Mouse (Mus musculus) cerebellum, postnatal 36 days (tissue): ENCODE data around the gene Dlg4.
"Not testable (repeated sequence)": the region's sequence is repeated elsewhere in the genome, so short reads cannot be mapped to it uniquely, and the experiment has no call there.

Experiments used
- DNase-seq, 2 experiments: peaks; one replicate each; pipeline ENCODE4 v3.0.0; 2021 to 2022; ENCODE audit warnings: mixed read lengths in 2 of 2

Dlg4 gene

DNA sequence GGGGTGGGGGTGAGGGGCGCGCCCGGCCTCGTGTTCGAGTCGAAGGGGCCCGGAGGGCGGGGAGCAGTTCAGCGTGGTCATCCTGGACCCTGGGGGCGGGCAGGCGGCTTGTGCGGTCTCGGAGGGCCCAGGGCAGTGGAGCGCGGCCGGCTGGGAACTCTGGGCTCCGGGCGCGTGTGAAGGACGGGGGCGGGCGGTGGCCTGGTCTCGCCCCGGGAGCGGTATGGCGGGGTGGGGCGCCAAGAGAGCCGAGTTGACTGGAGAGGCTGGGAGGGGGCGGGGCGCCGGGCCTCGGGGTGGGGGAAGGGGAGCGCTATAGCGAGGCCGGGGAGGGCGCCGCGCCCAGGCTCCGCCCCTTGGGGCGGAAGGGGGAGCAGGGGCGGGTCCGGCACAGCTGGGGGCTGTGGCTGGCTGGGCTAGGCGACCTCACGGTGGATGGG, 19.7 kb upstream of the Dlg4 start:
- DNase-seq: peak; percentile 67 to 81

DNA sequence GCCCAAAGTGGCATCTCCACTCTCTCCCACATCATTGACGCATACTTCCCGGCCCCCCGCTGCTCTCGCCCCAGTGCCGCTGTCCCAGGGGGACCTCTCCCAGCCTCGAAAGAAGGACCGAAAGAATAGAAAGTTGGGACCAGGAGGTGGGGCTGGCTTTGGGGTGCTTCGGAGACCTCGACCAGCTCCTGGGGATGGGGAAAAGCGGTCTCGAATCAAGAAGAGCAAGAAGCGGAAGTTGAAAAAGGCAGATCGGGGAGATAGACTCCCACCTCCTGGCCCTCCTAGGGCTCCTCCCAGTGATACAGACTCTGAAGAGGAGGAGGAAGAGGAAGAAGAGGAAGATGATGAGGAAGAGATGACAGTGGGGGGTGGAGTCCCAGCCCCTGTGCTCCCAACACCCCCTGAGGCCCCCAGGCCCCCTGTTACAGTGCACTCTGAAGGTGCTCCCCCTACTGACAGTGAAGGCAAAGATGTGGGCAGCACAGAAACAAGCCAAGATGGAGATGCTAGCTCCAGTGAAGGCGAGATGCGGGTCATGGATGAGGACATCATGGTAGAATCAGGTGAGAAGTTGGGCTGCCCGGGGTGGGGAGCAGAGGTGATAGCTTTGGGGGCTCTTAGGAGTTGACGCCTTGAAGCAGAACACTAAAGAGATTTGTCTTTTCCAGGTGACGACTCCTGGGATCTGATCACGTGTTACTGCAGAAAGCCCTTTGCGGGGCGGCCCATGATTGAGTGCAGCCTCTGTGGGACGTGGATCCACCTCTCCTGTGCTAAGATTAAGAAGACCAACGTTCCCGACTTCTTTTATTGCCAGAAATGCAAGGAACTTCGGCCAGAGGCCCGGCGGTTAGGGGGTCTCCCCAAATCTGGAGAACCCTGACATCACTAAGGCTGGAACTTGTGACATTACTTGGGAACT, 17.9 kb upstream of the Dlg4 start:
- DNase-seq: no peak

DNA sequence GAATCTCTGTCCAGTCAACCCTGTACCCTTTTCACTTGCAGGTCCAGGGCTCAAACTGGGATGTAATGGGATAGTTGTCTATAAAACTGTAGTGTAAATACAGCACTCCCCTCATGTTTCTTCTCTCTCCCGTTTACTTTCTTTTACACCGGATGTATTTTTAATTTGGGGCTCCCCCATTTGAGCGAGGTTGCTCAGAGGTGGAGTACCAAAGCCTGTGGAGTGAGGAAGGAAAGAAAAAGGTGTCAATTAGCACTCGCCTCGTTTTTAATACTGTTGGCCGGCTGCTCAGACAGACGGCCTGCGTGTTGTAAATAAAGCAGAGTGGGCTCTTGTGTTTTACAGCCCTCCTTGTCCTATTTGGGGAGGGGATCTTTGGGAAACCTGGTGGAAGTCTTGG, 17.1 kb upstream of the Dlg4 start:
- no peak for DNase-seq

DNA sequence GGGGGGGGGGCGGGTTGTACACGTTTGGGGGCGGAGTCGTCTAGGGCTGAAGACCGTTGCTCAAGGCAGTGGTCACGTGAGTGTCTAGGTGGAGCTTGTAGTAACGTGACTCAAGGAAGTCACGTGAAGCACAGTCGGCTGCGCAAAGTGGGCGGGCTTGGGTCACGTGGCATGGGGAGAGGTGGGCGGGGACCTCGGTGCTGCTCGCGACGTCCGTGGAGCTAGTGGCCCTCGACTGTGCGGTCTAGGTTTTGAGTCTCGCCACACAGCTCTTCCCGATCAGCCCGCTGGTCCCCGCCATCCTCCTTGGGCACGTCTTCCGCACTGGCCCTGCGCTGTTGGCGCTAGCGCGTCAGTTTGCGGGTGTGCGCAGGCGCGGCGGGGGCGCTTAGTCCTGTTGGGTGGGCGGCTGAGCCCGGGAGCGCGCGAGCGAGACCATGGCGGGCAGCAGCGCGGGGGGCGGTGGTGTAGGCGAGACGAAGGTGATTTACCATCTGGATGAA, 16.3 kb upstream of the Dlg4 start, which contains the start of gene Dvl2:
Gene Dvl2 (plus strand): TSS at position 200 of the 503 bp plus-strand sequence.
- peak; percentile 84 to 89 for DNase-seq

DNA sequence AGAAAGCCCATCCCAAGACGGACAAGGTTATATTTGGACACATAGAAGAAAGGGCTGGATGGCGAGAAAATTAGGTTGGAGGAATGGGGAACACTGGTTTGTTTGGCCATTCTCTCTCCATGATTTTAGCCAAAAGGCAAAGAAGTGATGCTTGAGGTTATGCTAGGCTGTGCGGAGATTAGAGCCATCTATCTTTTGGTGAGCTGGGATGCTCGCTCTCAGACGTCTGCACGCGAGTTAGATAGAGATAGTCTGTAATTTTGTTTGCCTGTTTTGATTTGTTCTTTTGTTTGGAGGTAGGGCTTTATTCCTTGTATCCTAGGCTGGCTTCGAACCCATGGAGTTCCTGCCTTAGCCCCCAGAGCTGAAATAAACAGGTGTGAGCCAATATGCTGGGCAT, 15.6 kb upstream of the Dlg4 start:
- DNase-seq: no peak

DNA sequence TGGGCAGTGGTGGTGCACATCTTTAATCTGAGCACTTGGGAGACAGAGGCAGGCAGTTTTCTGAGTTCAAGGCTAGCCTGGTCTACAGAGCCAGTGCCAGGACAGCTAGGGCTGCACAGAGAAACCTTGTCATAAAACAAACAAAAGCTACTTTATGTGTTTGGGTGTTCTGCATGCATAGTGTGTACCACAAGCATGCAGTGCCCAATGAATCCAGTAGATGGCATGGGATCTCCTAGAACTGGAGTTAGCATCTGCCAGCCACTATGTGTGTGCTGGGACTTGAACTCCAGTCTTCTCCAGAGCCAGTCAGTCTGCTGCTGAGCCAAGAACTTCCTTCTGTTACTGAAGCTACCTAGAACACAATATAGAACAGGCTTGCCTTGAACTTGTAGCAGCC, 14.9 kb upstream of the Dlg4 start:
- DNase-seq: peak; percentile 38 to 40

DNA sequence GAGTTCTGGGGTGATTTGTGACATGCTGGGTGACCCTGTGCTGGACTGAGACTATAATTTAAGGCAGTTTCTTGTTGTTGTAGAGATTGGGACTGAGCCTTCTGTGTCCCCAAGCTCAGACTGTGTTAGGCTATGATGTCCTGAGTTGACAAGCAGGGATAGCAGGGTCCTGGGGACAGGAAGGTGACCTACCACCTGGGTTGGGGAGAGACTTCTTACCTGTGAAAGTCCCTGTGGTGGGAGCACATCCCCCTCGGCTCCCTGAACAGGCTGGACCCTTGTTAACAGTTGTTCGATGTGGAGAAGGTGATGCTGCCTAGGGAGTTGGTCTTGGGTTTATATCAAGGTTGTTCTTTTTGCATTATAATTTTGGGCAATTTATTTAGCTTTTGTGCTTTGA, 14.3 kb upstream of the Dlg4 start:
- DNase-seq: no peak

DNA sequence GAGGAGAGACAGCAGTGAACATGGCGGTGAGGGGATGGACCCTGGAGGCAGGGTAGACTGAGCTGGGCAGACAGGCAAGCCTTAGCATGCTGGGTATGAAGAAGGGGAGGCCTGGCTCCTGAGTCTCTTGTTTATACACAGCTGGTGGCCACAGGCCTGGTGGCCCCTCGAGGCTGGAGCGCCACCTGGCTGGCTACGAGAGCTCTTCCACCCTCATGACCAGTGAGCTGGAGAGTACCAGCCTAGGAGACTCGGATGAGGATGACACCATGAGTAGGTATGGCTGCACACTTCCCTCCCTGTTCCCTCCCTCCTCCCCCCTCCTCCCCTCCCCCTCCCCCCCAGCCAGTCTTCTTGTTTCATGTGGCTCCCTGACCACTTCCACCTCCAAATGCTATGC, 11.2 kb upstream of the Dlg4 start:
- DNase-seq: no peak

DNA sequence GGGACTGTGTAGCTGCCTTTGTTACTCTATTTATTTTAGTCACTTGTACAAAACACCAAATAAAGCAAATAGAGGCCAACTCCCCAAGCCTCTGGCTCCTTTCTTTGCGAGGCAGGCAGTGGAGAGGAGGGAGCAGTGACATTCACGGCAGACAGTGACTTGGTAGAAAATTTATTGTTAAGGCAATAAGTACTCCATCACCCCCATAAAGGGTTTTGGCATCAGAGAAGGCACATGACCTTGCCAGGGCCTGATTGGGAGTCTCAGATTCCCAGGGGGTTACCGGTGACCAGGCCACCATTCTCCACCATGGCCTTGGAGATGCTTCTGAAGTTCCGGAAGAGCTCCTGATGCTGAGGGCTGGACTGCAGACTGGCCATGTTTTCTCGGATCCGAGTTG, 6.7 kb upstream of the Dlg4 start:
- no peak for DNase-seq

DNA sequence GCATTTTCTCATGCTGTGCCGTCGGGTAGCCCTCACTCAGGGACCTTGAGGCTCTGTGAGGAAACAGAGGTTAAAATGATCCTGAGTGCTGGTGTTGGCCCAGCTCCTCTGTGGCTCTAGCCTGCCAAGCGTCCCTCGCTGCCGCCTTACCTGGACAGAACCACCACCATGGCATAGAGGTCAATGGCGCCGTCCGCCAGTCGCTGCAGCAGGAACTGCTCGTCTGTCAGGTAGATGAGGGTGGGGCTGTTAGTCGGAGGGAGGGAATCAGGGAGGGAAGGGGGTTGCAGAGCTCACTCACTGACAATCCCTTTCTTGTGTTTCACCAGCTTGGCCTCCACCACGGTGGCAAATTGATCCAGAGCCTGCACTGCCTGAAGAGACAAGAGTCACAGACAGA, 6.2 kb upstream of the Dlg4 start:
- DNase-seq: no peak

DNA sequence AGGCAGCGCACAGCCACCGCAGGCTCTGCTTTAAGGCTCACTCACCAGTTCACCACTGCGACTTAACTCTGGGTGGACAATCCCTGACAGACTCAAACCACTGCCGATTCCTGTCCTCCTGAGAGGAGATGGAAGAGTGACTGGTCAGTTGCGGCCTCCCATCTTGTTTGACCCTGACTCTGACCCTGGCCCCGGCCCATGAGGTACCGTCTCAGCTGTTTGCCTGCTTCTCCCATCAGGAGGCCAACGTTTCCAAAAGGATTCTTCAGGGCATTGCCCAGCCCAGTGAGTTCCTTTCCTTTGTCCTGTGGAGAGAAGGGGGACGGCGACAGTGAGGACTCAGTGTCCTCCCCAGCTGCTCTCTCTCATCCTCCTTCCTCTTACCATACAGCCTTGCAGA, 5.8 kb upstream of the Dlg4 start:
- DNase-seq: no peak

DNA sequence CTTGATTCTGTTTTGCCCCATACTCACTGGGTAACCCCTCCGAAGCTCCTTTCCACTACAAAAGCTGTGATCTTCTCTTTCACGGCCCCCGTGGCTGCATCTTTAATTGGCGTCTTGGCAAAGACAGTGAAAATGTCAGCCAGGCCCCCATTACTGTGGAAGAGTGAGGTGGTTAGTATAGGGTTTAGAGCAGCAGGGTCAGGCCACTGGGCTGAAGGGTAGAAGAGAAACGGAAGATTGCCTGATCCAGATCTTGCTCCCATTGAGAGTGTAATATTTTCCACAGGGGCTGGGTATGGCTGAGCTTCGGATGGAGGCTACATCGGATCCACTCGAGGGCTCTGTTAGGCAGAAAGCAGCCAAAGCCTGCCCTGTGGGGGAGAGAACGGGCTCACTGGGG, 3.8 kb upstream of the Dlg4 start:
- no peak for DNase-seq

DNA sequence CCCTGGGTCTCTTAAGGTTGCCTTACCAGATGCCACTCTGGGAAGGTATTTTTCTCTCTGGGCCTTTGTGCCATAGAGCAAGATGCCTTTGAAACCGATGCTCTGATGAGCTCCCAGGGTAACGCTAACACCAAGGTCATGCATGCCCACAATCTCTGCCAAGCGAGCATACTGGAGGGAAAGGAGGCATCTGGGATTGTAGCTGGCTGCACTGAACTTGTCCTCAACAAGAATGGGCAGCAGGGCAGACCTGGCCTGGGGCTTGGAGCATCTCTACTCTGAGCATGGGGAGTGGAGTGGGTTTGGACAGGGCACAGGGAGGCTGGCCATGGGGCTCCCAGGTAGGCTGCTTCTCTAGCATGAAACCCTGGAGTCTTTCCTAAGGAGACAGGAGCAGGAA, 3.3 kb upstream of the Dlg4 start:
- no peak for DNase-seq

DNA sequence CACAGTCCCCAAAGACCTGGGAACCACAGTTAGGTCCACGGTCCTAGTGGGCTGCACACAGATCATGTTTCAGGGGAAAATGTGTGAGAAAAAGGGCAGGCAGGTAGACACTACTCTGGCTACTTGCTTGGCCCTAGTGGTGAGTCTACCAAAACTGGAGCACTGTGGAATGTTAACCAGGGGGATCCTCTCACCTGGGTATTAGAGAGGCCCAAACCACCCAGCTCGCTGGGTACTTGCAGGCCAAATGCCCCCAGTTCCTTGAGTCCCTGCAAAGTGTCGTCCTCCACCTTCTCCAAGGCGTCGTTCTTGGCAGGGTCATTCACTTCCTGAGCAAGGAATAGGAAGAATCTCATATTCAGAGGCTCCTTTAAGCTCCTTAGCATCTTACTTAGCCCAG, 2.7 kb upstream of the Dlg4 start:
- DNase-seq: no peak

DNA sequence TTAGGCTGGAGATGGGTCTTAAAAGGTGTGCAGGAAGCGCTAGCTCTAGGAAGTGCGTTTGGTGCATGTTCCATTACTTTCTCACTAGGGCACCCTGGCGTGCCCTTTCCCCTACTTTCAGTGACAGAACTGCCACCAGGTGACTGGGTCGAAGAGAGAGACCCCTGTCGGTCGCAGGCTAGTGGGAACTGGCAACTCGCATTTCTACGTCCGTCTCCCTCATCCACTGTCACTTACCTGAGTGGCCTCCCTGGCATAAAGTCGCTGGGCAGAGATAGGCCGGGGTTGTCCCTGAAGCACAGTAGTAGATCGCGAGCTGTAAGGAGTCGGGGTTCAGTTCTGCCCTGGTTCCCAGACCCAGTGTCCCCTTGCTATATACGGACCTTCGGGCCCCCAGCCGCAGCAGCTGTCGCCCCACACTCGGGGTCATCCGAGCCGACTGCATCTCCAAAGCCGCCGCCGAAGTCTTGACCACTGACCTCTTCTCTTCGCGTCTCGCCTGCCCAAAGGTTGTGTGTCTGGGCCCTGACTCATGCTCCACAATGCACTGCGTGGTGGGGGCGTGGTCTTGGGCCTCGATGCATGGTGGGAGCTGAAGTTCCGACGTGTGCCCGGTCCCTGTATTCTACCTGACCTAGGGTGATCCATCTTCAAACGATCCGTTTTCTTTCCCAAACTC, 1.7 kb upstream of the Dlg4 start, which contains the start of gene Acadvl:
Gene Acadvl (minus strand): TSS at position 532 of the 679 bp plus-strand sequence.
- peak; percentile 91 for DNase-seq

DNA sequence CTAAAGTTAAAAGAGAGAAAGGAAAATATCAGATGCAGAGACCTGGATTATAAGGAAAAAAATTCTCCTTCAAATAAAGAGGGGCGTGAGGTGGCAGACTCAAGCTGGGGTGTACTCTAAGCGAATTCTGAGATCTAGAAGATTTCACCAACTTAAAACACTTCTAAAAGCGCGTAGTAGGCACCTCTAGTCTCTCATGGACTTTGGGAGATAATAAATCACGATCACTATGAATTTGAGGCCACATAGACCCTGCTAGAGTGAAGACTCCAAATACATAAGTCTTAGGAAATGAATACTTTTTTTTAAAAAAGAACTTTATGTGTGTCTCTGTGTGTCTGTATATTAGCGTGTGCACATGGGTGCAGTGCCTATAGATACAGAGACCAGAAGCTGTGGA, 1.1 kb upstream of the Dlg4 start:
- DNase-seq: no peak

DNA sequence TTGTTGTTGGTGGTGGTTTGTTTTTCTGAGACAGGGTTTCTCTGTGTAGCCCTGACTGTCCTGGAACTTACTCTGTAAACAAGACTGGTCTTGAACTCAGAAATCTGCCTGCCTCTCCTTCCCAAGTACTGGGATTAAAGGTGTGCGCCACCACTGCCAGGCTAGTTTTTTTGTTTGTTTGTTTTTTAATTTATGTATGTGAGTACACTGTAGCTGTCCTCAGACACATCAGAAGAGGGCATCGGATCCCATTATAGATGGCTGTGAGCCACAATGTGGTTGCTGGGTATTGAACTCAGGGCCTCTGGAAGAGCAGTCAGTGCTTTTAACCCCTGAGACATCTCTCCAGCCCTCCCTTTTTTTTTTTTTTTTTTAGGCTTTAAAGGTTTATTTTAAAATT, 565 bp upstream of the Dlg4 start:
- DNase-seq: not testable (repeated sequence)

DNA sequence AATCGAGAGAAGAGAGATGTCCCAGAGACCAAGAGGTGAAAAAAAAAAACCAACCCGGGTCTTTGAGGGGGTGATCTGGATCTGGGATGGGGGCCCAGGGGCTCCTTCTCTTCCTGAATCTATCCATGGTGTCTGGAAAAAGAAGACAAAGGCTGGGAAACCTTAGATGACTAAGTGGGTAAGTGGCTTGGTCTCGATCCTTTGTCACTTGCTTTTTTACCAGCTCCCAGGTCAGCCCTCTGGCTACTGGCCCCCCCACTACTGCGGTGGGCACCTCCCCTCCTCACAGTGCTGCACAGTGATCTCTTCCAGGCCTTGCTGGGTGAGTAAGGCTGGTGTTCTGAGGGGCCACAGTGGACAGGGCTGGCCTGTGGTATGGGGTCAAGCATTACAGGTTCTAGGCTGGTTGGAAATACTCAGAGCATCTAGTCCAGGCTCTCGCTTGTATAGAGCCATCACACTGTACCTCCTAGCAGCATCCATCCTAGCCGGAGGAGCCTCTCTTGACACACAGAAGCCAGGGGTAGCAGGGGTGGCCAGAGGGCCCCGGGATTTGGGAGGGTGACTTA, 541 bp downstream of the Dlg4 start:
- no peak for DNase-seq

DNA sequence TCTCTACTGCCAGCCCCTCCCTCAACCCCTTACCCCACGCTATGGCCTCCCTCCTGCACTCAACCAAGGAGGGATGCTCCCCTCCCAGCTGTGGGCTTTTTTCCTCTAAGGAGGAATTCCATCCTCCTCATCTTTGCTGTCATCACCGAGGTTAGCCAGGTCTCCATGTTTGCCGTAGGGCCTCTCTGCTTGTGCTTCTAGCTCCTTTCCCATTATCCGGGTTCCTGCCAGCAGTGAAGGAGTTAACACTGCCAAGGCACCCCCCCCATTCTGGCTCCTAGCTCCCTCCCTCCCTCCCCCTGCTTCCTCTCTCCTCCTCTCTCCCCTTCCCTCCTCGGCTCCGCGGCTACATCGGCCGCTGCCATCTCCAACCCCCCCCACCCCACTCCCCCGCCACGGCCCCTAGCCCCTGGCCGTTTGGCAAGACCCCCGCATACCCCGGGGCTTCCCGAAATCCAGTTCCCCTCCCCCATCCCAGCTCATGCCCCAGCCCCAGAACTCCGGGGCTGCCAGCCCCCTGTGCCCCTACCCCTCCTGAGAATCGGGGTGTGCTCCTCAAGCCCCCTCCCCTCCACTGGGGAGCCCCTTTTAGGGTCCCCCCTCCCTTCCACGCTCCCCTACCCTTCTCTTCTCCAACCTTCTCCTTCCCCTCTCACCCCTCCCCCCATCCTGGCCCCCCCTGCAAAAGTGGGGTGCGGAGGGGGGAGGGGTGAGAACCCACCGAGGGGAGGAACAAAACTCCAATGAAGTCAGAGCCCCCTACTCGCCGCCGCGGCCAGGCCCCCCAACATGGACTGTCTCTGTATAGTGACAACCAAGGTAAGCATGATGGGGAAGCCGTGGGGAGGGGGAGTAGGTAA, 1.6 kb downstream of the Dlg4 start:
- DNase-seq: peak; percentile 77

DNA sequence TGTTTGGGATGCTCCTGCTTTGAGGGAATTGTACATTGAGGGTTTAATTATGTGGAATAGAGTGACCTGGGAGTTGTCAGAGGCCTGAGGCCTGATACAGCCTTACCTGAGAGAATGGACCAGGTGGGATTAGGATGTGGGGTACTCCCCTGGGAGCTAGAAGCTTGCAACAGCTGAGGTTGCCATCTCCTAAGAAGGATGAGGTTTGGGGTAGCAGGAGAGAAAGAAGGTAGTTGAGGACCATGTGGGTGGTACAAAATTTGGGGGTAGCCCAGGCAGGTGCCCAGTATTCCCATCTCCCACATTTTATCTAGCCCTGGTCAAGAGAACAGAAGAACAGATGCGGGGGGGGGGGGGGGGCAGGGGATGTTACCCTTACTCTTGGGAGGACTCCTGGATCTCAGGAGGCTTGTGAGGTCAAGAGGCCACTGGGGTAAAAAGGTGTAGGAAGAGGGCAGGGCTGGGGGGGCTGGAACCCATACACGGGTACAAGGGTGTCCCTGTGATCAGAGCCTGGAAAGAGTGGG, 2.8 kb downstream of the Dlg4 start:
- DNase-seq: no peak

DNA sequence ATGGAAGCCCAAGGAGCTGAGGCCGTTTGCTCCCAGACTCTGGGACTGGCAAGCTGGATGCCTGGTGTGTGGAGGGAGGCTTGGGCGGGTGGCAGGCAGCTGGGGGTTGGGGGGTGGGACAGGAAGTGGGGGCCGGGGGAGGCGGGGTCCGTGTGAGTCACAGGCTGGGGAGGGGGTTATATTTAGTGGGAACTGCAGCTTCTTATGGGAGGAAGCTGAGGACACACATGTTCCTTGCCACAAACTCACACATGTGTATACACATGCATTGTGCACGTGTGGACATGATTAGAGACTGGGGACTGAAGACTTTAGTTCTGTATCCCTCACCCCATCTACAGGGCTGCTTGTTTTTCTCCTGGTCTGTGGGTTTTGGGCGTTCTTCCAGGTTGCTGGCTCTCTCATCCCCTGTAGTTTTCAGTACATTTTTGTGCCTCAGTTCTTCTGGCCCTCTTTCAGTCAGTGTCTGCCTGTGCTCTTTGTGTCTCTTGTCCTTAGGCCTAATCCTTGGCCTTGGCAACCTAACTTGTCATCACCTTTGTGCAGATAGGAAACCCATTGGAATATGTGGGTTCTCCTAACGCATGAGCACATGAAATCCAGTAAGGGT, 3.4 kb downstream of the Dlg4 start:
- no peak for DNase-seq

DNA sequence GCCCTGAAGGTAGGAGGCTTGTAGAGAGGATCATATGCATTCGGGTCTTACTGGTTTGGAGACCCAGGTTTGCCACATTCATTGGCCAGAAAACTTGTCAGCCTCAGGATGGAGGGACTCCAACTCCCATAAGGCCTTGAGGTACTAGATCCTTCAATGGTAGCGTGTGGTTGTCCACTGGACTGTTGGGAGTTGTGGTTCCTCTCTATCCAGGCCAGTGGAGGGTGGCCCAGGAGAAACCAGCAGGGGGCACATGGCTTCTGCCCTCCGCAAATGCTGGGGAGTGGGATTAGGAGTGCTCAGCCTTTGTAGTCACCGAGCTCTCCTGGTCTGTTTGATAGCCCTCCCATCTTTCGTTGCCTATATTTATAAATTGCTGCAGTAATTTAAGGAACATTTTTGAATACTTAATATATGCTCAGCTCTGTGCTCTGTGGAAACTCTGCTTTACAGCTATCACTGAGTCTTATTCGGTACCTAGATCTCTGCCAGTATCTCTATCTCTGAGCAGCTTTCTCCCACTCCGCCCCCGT, 4.1 kb downstream of the Dlg4 start:
- DNase-seq: peak; percentile 70 to 76
